Mouse (Mus musculus) cerebellum, postnatal 4 days (tissue): Measurements from ENCODE around the gene Hp.
A peak's percentile ranks its signal among the peaks of the same experiment; 100 is the strongest.

Source experiments
- DNase-seq, 2 experiments: peaks; one replicate each; pipeline ENCODE4 v3.0.0; 2022; ENCODE audit warnings: low spot score in 2 of 2, mixed read lengths in 1 of 2

Hp gene

DNA sequence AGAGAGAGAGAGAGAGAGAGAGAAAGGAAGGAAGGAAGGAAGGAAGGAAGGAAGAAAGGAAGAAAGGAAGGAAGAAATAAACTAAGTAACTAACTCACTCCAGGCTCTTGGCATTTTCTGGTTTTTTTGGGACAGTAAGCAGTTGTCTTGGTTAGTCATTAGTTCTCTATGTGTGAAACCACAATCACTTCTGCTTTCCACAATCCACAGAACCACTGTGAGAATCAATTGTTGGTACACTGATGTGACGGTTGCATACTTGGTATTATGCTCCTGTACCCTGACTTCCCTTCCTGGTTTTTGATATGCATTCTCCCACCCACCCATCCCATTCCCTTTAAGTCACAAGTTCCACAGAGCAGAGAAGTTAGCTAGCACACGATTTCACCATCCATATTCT lies 15.1 kb downstream of the Hp start:
- no peak for DNase-seq

DNA sequence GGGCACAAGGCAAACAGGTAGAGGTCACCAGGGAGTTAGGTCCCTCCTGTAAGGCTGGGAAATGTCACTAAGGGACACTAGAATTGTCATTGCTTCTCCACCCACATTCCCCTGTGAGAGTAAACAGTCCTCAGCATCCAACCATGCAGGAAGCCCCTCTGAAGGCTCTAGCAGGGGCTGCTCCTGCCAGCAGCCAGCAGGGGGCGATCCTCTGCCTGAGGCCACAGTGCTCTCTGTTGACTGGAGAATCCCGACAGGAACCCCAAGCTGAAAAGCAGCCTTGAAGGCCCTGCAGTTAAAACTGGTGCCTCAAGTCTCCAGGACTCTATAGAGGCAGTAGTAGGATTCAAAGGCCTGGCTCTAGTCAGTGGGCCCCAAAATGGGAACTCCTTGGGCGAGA lies 27.3 kb downstream of the Hp start:
- peak in 1 of 2 experiments; percentile 14 for DNase-seq

DNA sequence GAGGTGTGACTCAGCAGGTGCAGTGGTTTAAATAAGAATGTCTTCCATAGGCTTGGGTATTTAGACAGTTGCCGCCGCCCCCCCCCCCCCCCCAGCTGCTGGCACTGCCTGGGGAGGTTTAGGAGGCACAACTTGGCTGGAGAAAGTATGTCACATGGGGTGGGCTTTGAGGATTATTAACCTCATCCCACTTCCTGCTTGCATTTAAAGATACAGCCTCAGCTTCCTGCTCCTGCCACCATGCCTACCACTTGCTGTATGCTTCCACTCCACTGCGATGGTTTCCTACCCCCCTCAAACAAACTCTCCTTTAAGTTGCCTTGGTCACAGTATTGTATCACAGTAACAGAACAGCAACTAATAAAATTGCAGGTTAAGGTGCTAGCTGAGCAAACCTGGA lies 34.9 kb downstream of the Hp start:
- DNase-seq, result no peak

DNA sequence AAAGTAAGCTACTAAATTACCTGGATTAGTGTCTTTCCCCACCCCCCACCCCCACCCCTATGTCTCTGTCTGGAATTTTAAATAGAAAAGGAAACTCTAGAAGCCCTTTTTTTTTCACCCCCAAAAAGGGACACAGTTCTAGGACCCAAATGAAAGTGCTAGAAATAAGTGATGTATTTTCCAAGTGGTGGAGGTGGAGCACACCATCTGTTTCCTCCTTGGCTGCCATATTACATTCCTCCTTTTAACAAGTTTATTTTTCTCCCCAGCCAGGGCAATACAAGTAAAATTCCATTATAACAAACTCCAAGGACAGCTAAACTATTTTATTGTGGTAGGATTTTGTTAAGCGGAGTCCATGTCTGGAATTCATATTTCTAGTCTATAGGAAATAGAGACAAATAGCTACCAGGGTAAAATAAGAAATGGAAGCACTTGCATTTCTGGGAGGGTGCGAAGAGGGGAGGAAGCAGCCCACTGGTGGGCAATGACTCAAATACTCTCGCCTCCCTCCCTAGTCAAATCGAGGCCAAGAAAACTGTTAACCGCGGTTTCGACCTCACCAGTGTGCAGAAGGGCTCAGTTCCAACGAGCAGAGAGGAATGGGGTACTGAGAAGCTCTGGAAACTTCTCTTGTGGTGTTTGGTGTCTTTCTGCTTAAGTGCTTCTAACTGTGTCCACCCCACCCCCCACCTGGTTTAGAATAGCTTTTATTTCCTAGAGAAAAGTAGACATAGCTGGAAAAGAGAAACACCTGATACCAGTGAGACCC lies 36.0 kb downstream of the Hp start:
- no peak for DNase-seq

DNA sequence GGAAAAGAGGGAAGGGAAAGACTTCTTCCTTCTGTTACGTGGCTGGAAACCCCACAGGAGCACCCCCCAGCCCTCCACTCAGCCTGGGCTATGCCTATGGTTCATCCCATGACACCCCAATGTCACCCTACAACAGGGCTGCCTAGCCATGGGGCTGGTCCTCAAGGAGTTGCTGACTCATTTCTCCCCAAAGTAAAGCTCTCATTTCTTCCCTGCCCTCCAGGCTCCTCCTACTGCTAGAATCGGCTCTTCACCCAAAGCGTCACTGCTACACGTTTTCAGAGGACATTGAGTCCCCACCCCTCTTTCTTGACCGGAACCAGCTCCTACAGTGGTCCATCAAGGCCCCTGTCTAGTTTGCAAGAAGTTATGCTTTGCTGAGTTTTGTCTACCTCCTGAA lies 36.8 kb downstream of the Hp start:
- no peak for DNase-seq

DNA sequence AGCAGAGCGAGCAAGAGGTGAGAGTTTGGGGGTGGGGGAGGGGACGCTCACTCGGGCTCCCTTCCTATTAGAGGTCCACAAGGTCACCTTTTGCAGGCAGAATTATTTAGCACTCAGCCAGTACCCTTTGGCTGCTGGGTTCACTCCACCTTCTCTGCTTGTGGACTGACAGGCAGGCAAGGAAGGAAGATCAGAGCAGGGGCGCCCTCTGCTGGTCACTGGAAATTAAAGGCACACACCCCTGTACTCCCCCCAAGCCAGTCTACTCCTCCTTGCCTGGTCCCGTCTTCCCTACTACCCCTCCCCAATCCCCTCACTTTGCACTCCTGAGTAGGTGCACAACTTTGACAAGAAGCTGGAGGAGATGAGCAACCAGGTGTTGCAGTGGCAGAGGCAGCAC lies 42.3 kb downstream of the Hp start:
- DNase-seq, result peak; percentile 64 to 82

DNA sequence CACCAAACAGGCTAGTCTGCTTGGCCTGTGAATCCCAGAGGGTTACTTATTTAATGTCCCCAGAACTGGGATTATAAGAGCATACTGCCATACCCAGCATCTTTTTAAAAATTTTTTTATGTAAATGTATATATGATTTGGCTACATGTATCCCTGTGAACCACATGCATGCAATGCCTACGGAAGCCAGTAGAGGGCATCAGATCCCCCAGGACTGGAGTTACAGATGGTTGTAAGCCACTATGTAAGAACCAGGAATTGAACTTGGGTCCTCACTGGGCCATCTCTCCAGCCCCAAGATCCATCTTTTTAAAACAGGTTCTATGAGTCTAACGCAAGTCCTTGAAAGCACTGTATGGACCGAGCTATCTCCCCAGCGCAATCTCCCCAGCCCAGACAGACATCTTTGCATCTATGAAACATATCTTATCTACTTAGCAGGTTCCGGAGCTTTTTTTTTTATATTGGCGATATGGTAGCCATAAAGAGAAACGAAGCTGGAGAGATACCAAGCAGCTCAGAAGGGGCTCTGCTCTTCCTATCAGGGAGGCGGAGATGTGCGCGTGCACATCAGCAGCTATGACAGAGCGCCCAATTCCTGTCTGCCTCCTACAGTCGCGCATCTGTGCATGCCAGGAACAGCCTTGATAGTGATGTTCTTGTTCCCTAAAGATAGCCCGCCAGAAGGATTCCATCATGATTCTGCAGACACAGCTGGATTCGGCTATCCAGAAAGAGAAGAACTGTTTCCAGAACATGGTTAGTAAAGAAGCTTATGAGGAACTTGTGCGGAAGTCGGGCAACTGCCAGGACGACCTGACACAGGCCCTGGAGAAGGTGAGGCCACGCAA lies 43.6 kb downstream of the Hp start:
- peak in 1 of 2 experiments; percentile 44 for DNase-seq
